Mouse (Mus musculus) left cerebral cortex, postnatal 14 days (tissue): Measurements from ENCODE around the gene Rasgef1b. TPM values are rescaled to one million over a fixed set of nuclear protein-coding genes. Genes with fewer than 3 reads are reported as not detected.

ENCODE experiments used
- DNase-seq, 2 experiments: peaks; one replicate each; pipeline ENCODE4 v3.0.0; 2021 to 2022; ENCODE audit warnings: low spot score in 2 of 2, mixed read lengths in 1 of 2
- intact Hi-C: fragments of 180-260 bp; cut with DNase I; formaldehyde crosslinking; loops from one replicate; pipeline ENCODE4 v1.15.1; 2025
- total RNA-seq, 2 experiments: library from RNA; stranded (reverse); gene quantifications; 2 replicates each; pipeline ENCODE4 v1.2.3; 2021

Gene Rasgef1b
- total RNA-seq, 2 experiments from 2014 or later: 66.9 to 68.5 TPM

GRCm38 (mm10) chr5:99715281-99715744 is 13.6 kb downstream of the Rasgef1b start:
- DNase-seq: peak; percentile 78 to 91
- intact Hi-C loops: no loop called here

GRCm38 (mm10) chr5:99711947-99712346 is 16.9 kb downstream of the Rasgef1b start:
- no peak for DNase-seq
- intact Hi-C loops: no loop called here

GRCm38 (mm10) chr5:99708706-99709105 is 20.2 kb downstream of the Rasgef1b start:
- DNase-seq: peak; percentile 43 to 53
- intact Hi-C loops: no loop called here

- intact Hi-C loops: no loop called here
- DNase-seq: no peak
These were observed 21.6 kb downstream of the Rasgef1b start for GRCm38 (mm10) chr5:99707261-99707660.

- DNase-seq: no peak
- intact Hi-C loops: no loop called here
These were observed 27.1 kb downstream of the Rasgef1b start for GRCm38 (mm10) chr5:99701811-99702210.

GRCm38 (mm10) chr5:99694712-99695360 is 34.0 kb downstream of the Rasgef1b start:
- DNase-seq: peak in 1 of 2 experiments; percentile 15
- intact Hi-C loops: no loop called here

- no peak for DNase-seq
- intact Hi-C loops: no loop called here
These were observed 39.0 kb downstream of the Rasgef1b start for GRCm38 (mm10) chr5:99689909-99690308.

- intact Hi-C loops: no loop called here
- no peak for DNase-seq
These were observed 41.0 kb downstream of the Rasgef1b start for GRCm38 (mm10) chr5:99687894-99688293.

GRCm38 (mm10) chr5:99684023-99684422 is 44.8 kb downstream of the Rasgef1b start:
- no peak for DNase-seq
- intact Hi-C loops: no loop called here

GRCm38 (mm10) chr5:99669971-99670571 is 58.8 kb downstream of the Rasgef1b start:
- intact Hi-C loops: no loop called here
- DNase-seq: no peak

- DNase-seq: no peak
- intact Hi-C loops: no loop called here
These were observed 72.8 kb downstream of the Rasgef1b start for GRCm38 (mm10) chr5:99656024-99656423.

- intact Hi-C loops: no loop called here
These were observed 75.9 kb downstream of the Rasgef1b start for GRCm38 (mm10) chr5:99652931-99653330.

GRCm38 (mm10) chr5:99641407-99641806 is 87.5 kb downstream of the Rasgef1b start:
- intact Hi-C loops: no loop called here
- DNase-seq: peak in 1 of 2 experiments; percentile 36

More at GRCm38 (mm10) chr5:99652931-99653330, 75.9 kb downstream of the Rasgef1b start:
- DNase-seq: peak in 1 of 2 experiments; percentile 33

- no peak for DNase-seq
- intact Hi-C loops: no loop called here
These were observed 92.3 kb downstream of the Rasgef1b start for GRCm38 (mm10) chr5:99636575-99636974.

- intact Hi-C loops: no loop called here
These were observed 94.8 kb downstream of the Rasgef1b start for GRCm38 (mm10) chr5:99634010-99634541.

GRCm38 (mm10) chr5:99633548-99633947 is 95.3 kb downstream of the Rasgef1b start:
- DNase-seq: no peak
- intact Hi-C loops: no loop called here

More at GRCm38 (mm10) chr5:99634010-99634541, 94.8 kb downstream of the Rasgef1b start:
- DNase-seq: no peak

- intact Hi-C loops: no loop called here
- DNase-seq: no peak
These were observed 96.1 kb downstream of the Rasgef1b start for GRCm38 (mm10) chr5:99632649-99633310.

- intact Hi-C loops: no loop called here
- DNase-seq: peak in 1 of 2 experiments; percentile 49
These were observed 98.8 kb downstream of the Rasgef1b start for GRCm38 (mm10) chr5:99630087-99630486.

- intact Hi-C loops: no loop called here
- DNase-seq: no peak
These were observed 103.3 kb downstream of the Rasgef1b start for GRCm38 (mm10) chr5:99625603-99626002.

- intact Hi-C loops: no loop called here
- no peak for DNase-seq
These were observed 108.1 kb downstream of the Rasgef1b start for GRCm38 (mm10) chr5:99620771-99621170.
